Mouse (Mus musculus): ENCODE measurements at regions not wholly inside any gene's neighbourhood (a gene's known extent, or its start where the extent isn't known, plus 50 kb on each side); places are given as distances from the start of the nearest gene placed in this dataset.

DNA sequence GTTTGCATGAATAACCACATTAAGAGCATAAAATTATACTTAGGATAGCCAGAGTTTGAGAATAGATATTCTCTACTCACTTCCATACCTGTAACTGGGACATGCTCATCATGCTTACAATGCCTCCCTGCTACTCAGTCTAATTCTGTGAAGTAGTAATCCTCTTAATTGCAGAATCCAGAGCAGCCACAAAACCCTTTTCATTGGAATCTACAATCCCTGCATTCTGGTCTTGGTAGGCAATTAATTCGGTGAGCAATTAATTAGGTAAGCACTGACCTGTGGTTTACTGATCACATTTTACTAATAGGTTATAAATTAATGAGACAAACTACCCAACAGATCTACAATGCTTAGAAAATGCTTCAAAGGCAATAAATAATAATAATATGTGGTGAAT, 316.5 kb upstream of the Sema3a start:
- TF ChIP-seq POLR2A (IDR thresholded peaks at IDR 0.05; ENCODE audit: low read depth, low read length), result no peak
- no peak for TF ChIP-seq MAFK (IDR thresholded peaks at IDR 0.05; ENCODE audit: insufficient replicate concordance, low read length)
- TF ChIP-seq ZC3H11A (IDR thresholded peaks at IDR 0.05; ENCODE audit: low read depth, low read length), result no peak
- no peak for TF ChIP-seq USF1 (IDR thresholded peaks at IDR 0.05; ENCODE audit: low read depth, low read length)
- TF ChIP-seq RAD21 (IDR thresholded peaks at IDR 0.05; ENCODE audit: low read depth, low read length), result no peak
- no peak for TF ChIP-seq POLR2AphosphoS2 (IDR thresholded peaks at IDR 0.05; ENCODE audit: low read depth, low read length)
- TF ChIP-seq MEF2A (IDR thresholded peaks at IDR 0.05; ENCODE audit: borderline replicate concordance, low read depth, low read length), result no peak

Data from CH12.LX (cell line).